Mouse (Mus musculus): ENCODE measurements around the gene Hipk4.

The Hipk4 gene

GRCm38 (mm10) chr7:27522967-27523366 lies at the start of gene Hipk4:
Gene Hipk4 (plus strand): TSS chr7:27523267.
- no peak for DNase-seq (ENCODE audit: low read depth, low spot score)

- no peak for DNase-seq (ENCODE audit: low read depth, low spot score)
These were observed 49.1 kb upstream of the Hipk4 start for GRCm38 (mm10) chr7:27473835-27474489.

DNA sequence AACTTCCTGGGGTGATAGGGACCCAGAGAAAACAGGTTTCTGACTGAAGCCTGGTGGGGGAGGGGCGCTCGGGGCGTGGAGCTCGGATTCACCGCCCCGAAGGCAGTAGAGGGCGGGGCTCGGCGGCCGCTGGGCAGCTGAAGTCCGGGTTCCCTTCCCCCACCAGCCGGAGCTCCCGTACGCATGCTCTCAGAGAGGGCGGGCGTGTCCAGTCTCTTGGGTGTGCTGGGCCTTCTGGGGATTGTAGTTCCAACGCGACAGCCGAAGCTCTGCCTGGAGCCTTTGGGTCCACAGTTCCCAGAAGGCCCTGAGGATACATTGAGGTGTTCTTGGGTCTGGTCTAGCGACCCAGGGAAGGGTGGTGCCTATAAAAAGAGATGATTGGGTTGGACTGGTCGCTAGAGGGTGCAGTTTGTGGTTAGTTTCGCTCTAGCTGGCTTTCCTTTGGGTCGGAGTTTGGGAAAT lies 48.5 kb upstream of the Hipk4 start:
- DNase-seq (ENCODE audit: low read depth, low spot score) = peak; percentile 99

- DNase-seq (ENCODE audit: low read depth, low spot score) = no peak
These were observed 47.5 kb upstream of the Hipk4 start for GRCm38 (mm10) chr7:27475596-27475995.

DNA sequence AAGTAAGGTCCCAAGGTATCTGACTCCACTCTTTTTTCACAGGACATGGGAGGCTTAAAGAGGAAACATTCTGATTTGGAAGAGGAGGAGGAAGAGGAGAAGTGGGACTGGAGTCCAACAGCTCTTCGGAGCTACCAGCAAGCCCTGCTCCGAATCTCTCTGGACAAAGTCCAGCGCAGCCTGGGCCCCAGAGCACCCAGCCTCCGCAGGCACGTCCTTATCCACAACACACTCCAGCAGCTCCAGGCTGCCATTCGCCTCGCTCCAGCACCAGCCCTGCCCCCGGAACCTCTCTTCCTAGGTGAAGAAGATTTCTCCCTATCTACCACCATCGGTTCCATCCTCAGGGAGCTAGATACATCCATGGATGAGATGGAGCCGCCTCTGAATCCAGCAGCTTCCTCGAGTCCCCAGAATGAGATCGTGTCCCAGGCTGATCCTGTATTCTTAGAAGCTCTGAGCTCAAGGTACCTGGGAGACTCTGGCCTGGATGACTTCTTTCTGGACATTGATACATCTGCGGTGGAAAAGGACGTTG lies 46.9 kb upstream of the Hipk4 start:
- no peak for DNase-seq (ENCODE audit: low read depth, low spot score)

DNA sequence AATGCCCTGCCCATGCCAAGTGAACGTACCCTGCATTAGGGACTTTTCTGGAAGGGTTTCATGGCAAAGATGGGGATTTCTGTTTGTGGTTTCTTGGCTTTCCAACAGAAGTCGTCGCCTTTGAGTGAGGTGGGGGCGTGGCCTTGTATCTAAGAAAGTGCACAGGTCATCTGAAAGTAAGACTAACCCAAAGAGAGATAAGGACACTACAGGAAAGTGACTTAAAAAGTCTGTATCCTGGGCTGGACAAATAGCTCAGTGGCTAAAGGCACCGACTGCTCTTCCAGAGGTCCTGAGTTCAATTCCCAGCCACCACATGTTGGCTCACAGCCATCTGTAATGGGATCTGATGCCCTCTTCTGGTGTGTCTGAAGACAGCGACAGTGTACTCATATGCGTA lies 44.5 kb upstream of the Hipk4 start:
- no peak for DNase-seq (ENCODE audit: low read depth, low spot score)

GRCm38 (mm10) chr7:27479750-27480149 lies 43.3 kb upstream of the Hipk4 start:
- DNase-seq (ENCODE audit: low read depth, low spot score) = no peak

DNA sequence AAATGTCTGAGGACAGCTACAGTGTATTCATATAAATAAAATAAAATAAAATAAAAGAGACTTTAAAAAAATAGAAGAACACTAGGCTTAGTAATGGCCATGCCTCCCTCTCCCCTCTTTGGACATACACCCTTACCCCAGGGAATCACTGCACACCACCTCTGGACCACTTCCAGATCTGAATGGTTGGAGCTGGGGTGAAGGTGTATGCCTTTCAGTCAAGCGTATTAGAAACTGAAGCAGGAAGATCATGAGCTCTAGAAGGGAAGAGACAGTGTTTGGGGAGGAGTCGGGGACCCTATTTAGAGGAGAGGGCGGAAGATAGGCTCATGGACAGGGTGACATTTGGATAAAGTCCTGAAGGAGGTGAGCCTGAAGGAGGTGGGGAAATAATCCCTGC lies 42.6 kb upstream of the Hipk4 start:
- no peak for DNase-seq (ENCODE audit: low read depth, low spot score)

GRCm38 (mm10) chr7:27480927-27481626 lies 42.0 kb upstream of the Hipk4 start:
- no peak for DNase-seq (ENCODE audit: low read depth, low spot score)

GRCm38 (mm10) chr7:27481627-27481969 lies 41.5 kb upstream of the Hipk4 start:
- DNase-seq (ENCODE audit: low read depth, low spot score) = peak; percentile 80

DNA sequence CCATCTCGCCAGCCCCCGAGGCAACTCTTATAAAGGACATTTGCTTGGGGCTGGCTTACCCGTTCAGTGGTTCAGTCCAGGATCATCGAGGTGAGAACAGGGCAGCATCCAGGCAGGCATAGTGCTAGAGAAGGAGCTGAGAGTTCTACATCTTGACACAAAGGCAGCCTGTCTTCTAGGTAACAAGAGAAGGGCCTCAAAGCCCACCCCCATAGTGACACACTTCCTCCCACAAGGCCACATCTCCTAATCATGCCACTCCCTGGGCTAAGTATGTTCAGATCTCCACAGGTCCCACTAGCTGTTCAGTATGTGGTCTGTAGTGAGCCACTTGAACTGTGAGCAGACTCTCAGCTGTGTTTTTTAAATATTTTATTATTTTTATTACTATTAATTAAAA lies 39.2 kb upstream of the Hipk4 start:
- no peak for DNase-seq (ENCODE audit: low read depth, low spot score)

DNA sequence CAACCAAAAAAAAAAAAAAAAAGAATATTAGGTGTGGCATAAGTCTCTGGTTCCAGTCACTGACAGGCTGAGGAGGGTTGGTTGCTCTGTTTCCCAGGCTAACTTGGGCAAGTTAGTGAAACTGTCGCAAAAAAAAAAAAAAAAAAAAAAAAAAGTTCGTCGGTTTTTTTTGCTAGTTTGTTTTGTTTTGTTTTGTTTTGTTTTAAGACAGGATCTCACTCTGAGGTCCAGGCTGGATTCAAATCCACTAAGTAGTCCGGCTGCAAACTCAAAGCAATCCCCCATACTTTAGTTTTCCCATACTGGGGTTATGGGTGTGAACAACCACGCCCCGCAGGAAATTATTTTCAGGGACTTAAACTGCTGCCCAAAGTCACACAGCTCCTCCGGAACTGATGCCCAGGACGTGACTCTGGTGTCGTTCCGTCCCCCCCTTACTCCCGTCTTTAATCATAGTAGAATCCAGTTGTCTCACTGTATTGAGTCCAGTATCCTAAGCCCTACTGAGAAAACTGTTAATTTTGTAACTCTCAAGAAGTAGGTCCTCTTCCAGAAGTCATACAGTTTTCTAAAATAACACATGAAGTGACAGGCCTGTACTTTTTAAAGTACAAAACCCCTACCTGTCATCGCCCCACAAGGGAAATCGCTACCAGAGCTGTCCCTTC lies 36.8 kb upstream of the Hipk4 start:
- DNase-seq (ENCODE audit: low read depth, low spot score) = no peak

DNA sequence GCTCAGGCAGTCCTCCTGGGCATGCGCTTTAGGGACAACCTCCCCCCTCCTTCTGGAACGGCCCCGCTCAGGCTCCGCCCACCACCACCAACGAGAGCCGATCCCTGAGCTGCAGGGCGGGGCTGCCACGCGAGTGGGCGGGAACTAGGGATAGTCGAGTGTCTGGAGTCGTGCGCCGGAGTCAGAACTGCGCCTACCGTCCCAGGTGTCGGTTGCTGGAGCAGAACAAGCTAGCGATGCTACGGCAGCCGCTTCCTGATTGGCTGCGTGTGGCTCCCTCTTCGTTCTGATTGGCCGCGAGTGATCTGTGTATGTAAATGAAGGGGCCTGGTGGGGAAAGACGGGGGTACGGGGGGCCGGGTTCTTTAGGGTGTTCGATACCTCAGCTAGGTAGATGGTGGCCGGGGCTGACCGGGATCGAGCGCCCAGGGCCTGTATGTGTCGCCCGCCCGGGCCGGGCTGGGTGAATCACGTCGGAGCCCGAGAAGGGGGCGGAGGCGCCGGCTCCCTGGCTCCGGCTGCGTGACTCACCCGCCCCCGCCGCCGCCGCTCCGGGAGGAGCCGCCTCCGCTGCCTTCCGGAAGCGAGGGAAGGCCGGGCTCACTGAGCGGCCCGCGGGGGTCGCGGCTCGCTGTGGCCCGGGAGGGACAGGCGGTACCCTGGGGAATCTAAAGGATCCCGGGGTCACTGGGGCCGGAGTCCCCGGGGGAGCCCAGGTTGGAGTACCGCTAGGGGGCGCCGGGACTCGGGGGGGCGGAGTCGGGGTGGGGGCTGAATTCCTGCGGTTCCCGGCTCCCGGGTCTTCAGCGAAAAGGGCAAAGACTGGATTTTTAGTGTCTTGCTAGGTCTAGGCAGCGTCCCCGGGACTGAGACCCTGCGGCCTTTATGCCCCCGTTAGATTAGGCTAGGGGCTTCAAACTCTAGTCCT lies 36.0 kb upstream of the Hipk4 start, which contains the start of gene Sertad1:
Gene Sertad1 (plus strand): TSS at position 141 of the 928 bp plus-strand sequence.
- peak; percentile 99 for DNase-seq (ENCODE audit: low read depth, low spot score)

DNA sequence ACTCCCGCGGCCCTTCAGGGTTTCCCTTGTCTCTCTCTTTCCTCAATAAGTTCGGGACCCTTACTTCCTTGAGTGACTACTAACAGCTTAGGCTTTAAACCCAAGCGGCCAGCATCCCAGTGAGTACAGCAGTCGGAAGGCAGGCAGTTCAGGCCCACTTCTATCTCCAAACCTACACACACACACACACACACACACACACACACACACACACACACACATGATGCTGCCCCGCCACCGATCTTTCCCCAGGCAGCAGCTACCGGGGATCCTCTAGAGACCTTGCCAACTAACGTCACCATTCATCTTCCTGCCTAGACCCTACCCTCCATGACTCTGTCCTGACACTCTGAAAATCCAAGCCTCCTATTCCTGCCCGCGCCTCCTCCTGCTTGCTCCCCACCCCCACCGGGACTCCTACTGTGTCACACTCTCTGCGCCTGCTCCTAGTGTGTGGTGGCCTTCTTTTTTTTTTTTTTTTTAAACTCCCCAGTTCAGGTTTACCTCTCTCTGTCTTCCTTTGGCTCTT lies 35.3 kb upstream of the Hipk4 start:
- DNase-seq (ENCODE audit: low read depth, low spot score) = no peak

- no peak for DNase-seq (ENCODE audit: low read depth, low spot score)
These were observed 33.7 kb upstream of the Hipk4 start for GRCm38 (mm10) chr7:27489270-27489869.

GRCm38 (mm10) chr7:27490227-27490542 lies 32.9 kb upstream of the Hipk4 start:
- DNase-seq (ENCODE audit: low read depth, low spot score) = no peak

- DNase-seq (ENCODE audit: low read depth, low spot score) = peak; percentile 76
These were observed 32.3 kb upstream of the Hipk4 start for GRCm38 (mm10) chr7:27490543-27491329.

GRCm38 (mm10) chr7:27491856-27492255 lies 31.2 kb upstream of the Hipk4 start:
- no peak for DNase-seq (ENCODE audit: low read depth, low spot score)

GRCm38 (mm10) chr7:27493022-27493421 lies 30.0 kb upstream of the Hipk4 start:
- no peak for DNase-seq (ENCODE audit: low read depth, low spot score)

DNA sequence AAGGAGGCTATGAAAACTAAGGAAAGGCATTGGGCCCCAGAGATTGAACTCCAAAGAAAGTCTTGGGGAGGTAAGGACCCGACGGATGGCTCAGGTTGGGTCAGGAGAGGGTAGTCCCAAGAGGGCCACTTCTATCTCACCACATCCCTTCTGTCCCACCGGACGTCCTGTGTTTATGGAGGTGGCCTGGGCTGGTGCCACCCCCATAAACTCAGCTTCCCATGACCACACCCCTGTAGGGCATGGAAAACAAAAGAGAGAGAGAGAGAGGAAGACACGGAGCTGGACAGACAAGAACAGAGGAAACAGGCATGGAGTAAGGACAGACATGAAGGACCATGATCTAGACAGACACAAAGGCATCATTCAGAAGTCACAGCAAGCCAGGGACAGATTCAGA lies 29.6 kb upstream of the Hipk4 start:
- DNase-seq (ENCODE audit: low read depth, low spot score) = no peak
